Mouse (Mus musculus) limb, embryonic 11.5 days (tissue): ENCODE results near the gene Wdr24. TPM values are rescaled to one million over a fixed set of nuclear protein-coding genes. Genes with fewer than 3 reads are reported as not detected.

ENCODE experiments used
- ATAC-seq: fragments of 200-750 bp; cut with Nextera tagmentation; 2 replicates; pipeline ENCODE4 v1.8.0; 2017; ENCODE audit warnings: low read depth; ENCODE audit not compliant: insufficient number of reproducible peaks, low FRiP score, low TSS enrichment
- DNase-seq: peaks from one replicate; pipeline ENCODE4 v3.0.0-alpha.2; 2015; ENCODE audit warnings: low spot score
- H3K27ac ChIP-seq: fragments of 300-500 bp; sonication (generic); replicated peaks from 2 replicates; pipeline ENCODE4 v1.5.1; 2014; ENCODE audit warnings: low read depth, mild to moderate bottlenecking, low read length
- H3K27me3 ChIP-seq: fragments of 300-500 bp; sonication (generic); 2 replicates; pipeline ENCODE4 v1.6.1; 2014; ENCODE audit warnings: mild to moderate bottlenecking, low read length, mixed read lengths; ENCODE audit not compliant: control insufficient read depth, insufficient read depth
- H3K36me3 ChIP-seq: fragments of 300-500 bp; sonication (generic); 2 replicates; pipeline ENCODE4 v1.6.1; 2014; ENCODE audit warnings: mild to moderate bottlenecking, low read length, moderate library complexity, mixed read lengths; ENCODE audit not compliant: control insufficient read depth, insufficient read depth
- H3K4me1 ChIP-seq: fragments of 300-500 bp; sonication (generic); 2 replicates; pipeline ENCODE4 v1.6.1; 2014; ENCODE audit warnings: low read length, mixed read lengths; ENCODE audit not compliant: control insufficient read depth, insufficient read depth
- H3K4me2 ChIP-seq: fragments of 300-500 bp; sonication (generic); 2 replicates; pipeline ENCODE4 v1.6.1; 2014; ENCODE audit warnings: low read depth, mild to moderate bottlenecking, moderate library complexity; ENCODE audit not compliant: severe bottlenecking
- H3K4me3 ChIP-seq: fragments of 300-500 bp; sonication (generic); 2 replicates; pipeline ENCODE4 v1.5.1; 2014; ENCODE audit warnings: low read depth, low read length
- H3K9ac ChIP-seq: fragments of 300-500 bp; sonication (generic); 2 replicates; pipeline ENCODE4 v1.6.1; 2014; ENCODE audit warnings: mild to moderate bottlenecking, low read length
- H3K9me3 ChIP-seq: fragments of 300-500 bp; sonication (generic); 2 replicates; pipeline ENCODE4 v1.6.1; 2016; ENCODE audit warnings: low read length; ENCODE audit not compliant: control insufficient read depth
- WGBS: fragments of 180-500 bp; shearing (Covaris S2); extraction: QIAGEN DNeasy Blood & Tissue Kit; methylation state at CpG from one replicate; pipeline ENCODE4 v1.1.7; 2014; 5-methylcytosine and 5-hydroxymethylcytosine counted together
- polyA plus RNA-seq: library from polyadenylated mRNA; unstranded; fragments of >200 nt; fragmentation: Nextera tagmentation; extraction: Ambion mirVana; gene quantifications from 2 replicates; pipeline ENCODE4 v1.2.1, GENCODE M21; 2014

Wdr24 gene
- polyA plus RNA-seq, 1 experiment from 2014 or later, result 27.9 TPM

GRCm38 (mm10) chr17:25835816-25836215, 12.4 kb downstream of the Wdr24 start:
- Histone ChIP-seq H3K27ac (no peak overlapping the region), H3K4me2 (no peak overlapping the region; the same call in 1 of the 2 replicates), H3K9me3 (no peaks in the 10 kb centered on the region), H3K9ac (no peak overlapping the region), H3K36me3 (peaks cover 31% of the 10 kb centered on the region), H3K4me3 (no peak overlapping the region), H3K4me1 (peaks cover 29% of the 10 kb centered on the region), H3K27me3 (no peaks in the 10 kb centered on the region)
- DNase-seq (no peak), ATAC-seq (no peak)
- 91% methylated on average over 16 of the region's 16 CpGs for WGBS

- Histone ChIP-seq H3K9ac (peak overlapping the region; percentile 47), H3K9me3 (no peaks in the 10 kb centered on the region), H3K27me3 (no peaks in the 10 kb centered on the region), H3K27ac (no peak overlapping the region), H3K4me2 (peak overlapping the region; percentile 62), H3K4me3 (peak overlapping the region; percentile 12), H3K4me1 (peaks cover 24% of the 10 kb centered on the region), H3K36me3 (peaks cover 30% of the 10 kb centered on the region)
- DNase-seq (no peak), ATAC-seq (no peak)
- 26% methylated on average over 23 of the region's 23 CpGs for WGBS
These were observed 13.1 kb downstream of the Wdr24 start for GRCm38 (mm10) chr17:25836397-25837075.

- peak within 1 kb of the TSS; percentile 47 for H3K9ac ChIP-seq
- H3K4me2 ChIP-seq, result peak within 1 kb of the TSS; percentile 62
- no peaks in the 10 kb centered on the region for H3K27me3 ChIP-seq
- 1% methylated on average over 29 of the region's 29 CpGs for WGBS
- ATAC-seq, result no peak
- no peak within 1 kb of the TSS for H3K27ac ChIP-seq
- H3K9me3 ChIP-seq, result no peaks in the 10 kb centered on the region
- peaks cover 33% of the 10 kb centered on the region for H3K36me3 ChIP-seq
- peaks cover 19% of the 10 kb centered on the region for H3K4me1 ChIP-seq
- DNase-seq, result peak; percentile 71
- H3K4me3 ChIP-seq, result peak within 1 kb of the TSS; percentile 12
These were observed 13.6 kb downstream of the Wdr24 start, which contains the start of gene Rhbdl1 for GRCm38 (mm10) chr17:25837076-25837410. Gene Rhbdl1, minus strand, starts transcription at chr17:25837295.

- peaks cover 18% of the 10 kb centered on the region for H3K4me1 ChIP-seq
- DNase-seq (no peak), ATAC-seq (no peak)
- H3K4me2 ChIP-seq, result no peak overlapping the region
- no peak overlapping the region for H3K27ac ChIP-seq
- peaks cover 33% of the 10 kb centered on the region for H3K36me3 ChIP-seq
- no peak overlapping the region for H3K4me3 ChIP-seq
- 60% methylated on average over 3 of the region's 3 CpGs for WGBS
- no peaks in the 10 kb centered on the region for H3K9me3 ChIP-seq
- no peaks in the 10 kb centered on the region for H3K27me3 ChIP-seq
- no peak overlapping the region for H3K9ac ChIP-seq
These were observed 14.1 kb downstream of the Wdr24 start for GRCm38 (mm10) chr17:25837533-25837932.

GRCm38 (mm10) chr17:25838904-25839303, 15.5 kb downstream of the Wdr24 start:
- WGBS, result 89% methylated on average over 4 of the region's 4 CpGs

GRCm38 (mm10) chr17:25839455-25840235, 16.2 kb downstream of the Wdr24 start:
- no peaks in the 10 kb centered on the region for H3K9me3 ChIP-seq
- WGBS, result 81% methylated on average over 14 of the region's 14 CpGs
- H3K4me1 ChIP-seq, result peaks cover 16% of the 10 kb centered on the region
- peaks cover 33% of the 10 kb centered on the region for H3K36me3 ChIP-seq
- H3K4me2 ChIP-seq, result no peak overlapping the region
- no peaks in the 10 kb centered on the region for H3K27me3 ChIP-seq
- H3K9ac ChIP-seq, result peak overlapping the region; percentile 2; the same call in 1 of the 2 replicates
- no peak for DNase-seq
- H3K4me3 ChIP-seq, result no peak overlapping the region
- no peak overlapping the region for H3K27ac ChIP-seq
- ATAC-seq, result no peak

More at GRCm38 (mm10) chr17:25838904-25839303, 15.5 kb downstream of the Wdr24 start:
- H3K9me3 ChIP-seq, result no peaks in the 10 kb centered on the region
- no peak overlapping the region for H3K4me2 ChIP-seq
- no peak overlapping the region for H3K9ac ChIP-seq
- ATAC-seq (no peak), DNase-seq (no peak)
- H3K27me3 ChIP-seq, result no peaks in the 10 kb centered on the region
- no peak overlapping the region for H3K4me3 ChIP-seq
- H3K4me1 ChIP-seq, result peaks cover 23% of the 10 kb centered on the region
- H3K27ac ChIP-seq, result no peak overlapping the region
- H3K36me3 ChIP-seq, result peaks cover 33% of the 10 kb centered on the region

- H3K9me3 ChIP-seq, result no peaks in the 10 kb centered on the region
- H3K4me3 ChIP-seq, result no peak overlapping the region
- peaks cover 29% of the 10 kb centered on the region for H3K36me3 ChIP-seq
- H3K4me1 ChIP-seq, result peaks cover 15% of the 10 kb centered on the region
- ATAC-seq, result no peak
- no peaks in the 10 kb centered on the region for H3K27me3 ChIP-seq
- H3K9ac ChIP-seq, result no peak overlapping the region
- H3K4me2 ChIP-seq, result no peak overlapping the region
- no peak for DNase-seq
- H3K27ac ChIP-seq, result no peak overlapping the region
- WGBS, result 94% methylated on average over 6 of the region's 6 CpGs
These were observed 17.1 kb downstream of the Wdr24 start for GRCm38 (mm10) chr17:25840519-25840918.

- Histone ChIP-seq H3K27me3 (no peaks in the 10 kb centered on the region), H3K27ac (no peak within 1 kb of the TSS), H3K4me1 (peaks cover 14% of the 10 kb centered on the region), H3K36me3 (peaks cover 29% of the 10 kb centered on the region), H3K4me2 (no peak within 1 kb of the TSS), H3K9ac (no peak within 1 kb of the TSS), H3K9me3 (no peaks in the 10 kb centered on the region), H3K4me3 (no peak within 1 kb of the TSS)
- DNase-seq (no peak), ATAC-seq (no peak)
- 94% methylated on average over 22 of the region's 22 CpGs for WGBS
These were observed 17.9 kb downstream of the Wdr24 start, which contains the start of gene Gm20683 for GRCm38 (mm10) chr17:25841117-25841880. Gene Gm20683, minus strand, starts transcription at chr17:25841763.
